Mouse (Mus musculus): Measurements from ENCODE around the gene Ampd3.
A peak's percentile ranks its signal among the peaks of the same experiment; 100 is the strongest.

The Ampd3 gene

GRCm38 (mm10) chr7:110768001-110768400 lies at the start of gene Ampd3:
TSS of gene Ampd3 (plus strand) at chr7:110768206.
- DNase-seq (ENCODE audit: low spot score in 2 of 2) = no peak

DNA sequence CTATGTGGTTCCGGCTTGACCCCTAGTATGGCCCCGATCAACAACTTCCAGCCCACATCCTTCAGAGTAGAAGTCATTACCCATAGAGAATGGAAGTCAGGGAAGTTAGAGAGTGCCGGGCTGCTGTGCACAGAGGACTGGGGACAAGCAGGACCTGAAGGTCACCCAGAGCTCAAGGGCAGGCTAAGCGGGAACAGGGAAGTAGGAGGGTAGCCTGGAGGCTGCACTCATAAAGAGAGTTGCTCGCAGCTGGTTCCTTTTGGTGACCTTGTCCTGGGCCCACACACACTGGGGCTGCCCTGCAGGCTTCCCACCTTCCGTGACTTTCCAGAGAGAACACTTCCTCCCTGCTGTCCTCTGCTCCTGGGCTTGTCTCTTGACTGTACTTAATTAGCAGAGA lies 49.5 kb upstream of the Ampd3 start:
- DNase-seq (ENCODE audit: low spot score in 2 of 2) = no peak

- no peak for DNase-seq (ENCODE audit: low spot score in 2 of 2)
These were observed 48.1 kb upstream of the Ampd3 start for GRCm38 (mm10) chr7:110719857-110720256.

- DNase-seq (ENCODE audit: low spot score in 2 of 2) = no peak
These were observed 45.8 kb upstream of the Ampd3 start for GRCm38 (mm10) chr7:110722183-110722582.

- peak; percentile 65 to 70 for DNase-seq (ENCODE audit: low spot score in 2 of 2)
These were observed 41.0 kb upstream of the Ampd3 start for GRCm38 (mm10) chr7:110727049-110727448.

GRCm38 (mm10) chr7:110728876-110729275 lies 39.1 kb upstream of the Ampd3 start:
- peak; percentile 55 to 62 for DNase-seq (ENCODE audit: low spot score in 2 of 2)

DNA sequence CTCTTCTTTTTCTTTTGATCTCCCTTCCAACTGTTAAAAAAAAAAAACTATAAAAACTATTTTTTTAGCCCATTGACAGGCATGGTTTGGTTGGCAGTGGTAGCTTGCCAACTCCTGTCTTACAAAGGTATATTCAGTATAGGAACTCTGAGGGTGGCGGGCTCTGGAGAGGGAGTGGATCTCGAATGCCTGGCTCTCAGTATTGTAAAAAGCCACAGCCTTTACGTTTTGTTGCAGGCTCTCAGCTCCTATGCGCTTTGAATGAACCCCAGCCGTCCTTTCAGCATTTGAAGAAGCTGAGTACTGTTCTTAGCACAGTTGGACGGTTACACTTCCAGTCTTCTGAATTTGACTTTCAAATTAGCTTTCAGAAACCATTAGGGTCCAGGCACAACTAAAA lies 38.7 kb upstream of the Ampd3 start:
- no peak for DNase-seq (ENCODE audit: low spot score in 2 of 2)

DNA sequence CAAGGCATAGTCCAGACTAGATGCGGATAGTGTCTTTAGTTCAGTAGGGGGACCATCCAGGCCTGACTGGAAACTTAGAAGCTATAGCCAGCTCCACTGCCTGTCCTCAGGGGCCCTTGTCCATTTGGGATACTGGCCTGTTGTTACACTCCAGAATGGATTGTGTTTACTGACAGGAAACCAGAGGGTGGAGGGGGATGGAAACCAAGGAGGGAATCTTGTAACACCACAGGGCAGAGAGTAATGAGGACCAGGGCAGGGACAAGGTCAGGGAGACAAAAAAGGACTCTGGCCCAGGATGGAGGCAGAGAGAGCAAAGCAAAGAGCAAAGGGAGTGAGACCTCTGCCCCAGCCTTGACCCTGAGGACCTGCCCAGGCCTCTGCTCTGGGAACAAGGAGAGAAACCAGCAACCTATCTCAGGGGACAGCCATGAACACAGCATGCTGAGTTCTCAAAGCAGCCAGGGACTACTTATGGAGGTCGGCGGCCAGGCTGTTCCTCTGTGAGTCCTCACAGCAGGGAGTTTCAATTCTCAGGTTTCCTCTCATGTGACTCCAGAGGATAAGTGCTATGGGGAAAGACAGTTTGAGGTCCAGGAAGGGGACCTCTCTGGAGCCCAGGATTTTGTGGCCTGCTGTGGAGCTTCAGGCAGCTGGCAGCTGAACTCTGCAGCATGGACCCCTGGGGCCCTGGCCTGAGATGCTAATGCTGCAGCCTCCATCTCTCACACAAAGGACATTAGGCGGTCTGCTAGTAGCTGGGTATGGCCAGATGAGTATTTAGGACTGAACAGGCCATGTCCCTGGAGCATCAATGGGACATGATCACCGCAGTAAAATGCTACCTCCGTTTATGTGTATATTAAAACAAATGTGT lies 36.7 kb upstream of the Ampd3 start:
- DNase-seq (ENCODE audit: low spot score in 2 of 2) = no peak

- no peak for DNase-seq (ENCODE audit: low spot score in 2 of 2)
These were observed 35.9 kb upstream of the Ampd3 start for GRCm38 (mm10) chr7:110732001-110732632.

- DNase-seq (ENCODE audit: low spot score in 2 of 2) = no peak
These were observed 31.1 kb upstream of the Ampd3 start for GRCm38 (mm10) chr7:110736914-110737313.

- DNase-seq (ENCODE audit: low spot score in 2 of 2) = no peak
These were observed 28.2 kb upstream of the Ampd3 start for GRCm38 (mm10) chr7:110739764-110740163.

GRCm38 (mm10) chr7:110740188-110740587 lies 27.8 kb upstream of the Ampd3 start:
- peak in 1 of 2 experiments; percentile 48 for DNase-seq (ENCODE audit: low spot score in 2 of 2)

DNA sequence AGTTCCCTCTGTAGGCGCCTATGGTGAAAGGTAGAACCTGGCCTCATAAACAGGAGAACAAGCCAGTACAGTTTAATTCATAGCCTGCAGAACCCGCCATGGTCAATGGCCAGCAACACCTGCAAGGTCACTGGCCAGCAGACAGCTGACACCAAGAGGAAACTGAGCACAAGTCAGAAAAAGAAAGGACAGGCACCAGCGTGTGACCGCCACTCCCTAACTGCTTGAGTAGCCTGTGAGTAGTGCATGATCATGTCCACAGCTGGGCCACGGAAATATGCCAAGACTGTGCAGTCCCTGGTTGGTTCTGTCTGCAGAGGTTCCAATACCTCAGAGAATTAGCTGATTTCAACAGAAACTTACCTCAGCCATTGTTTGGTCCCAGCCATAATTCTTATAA lies 26.0 kb upstream of the Ampd3 start:
- DNase-seq (ENCODE audit: low spot score in 2 of 2) = no peak

DNA sequence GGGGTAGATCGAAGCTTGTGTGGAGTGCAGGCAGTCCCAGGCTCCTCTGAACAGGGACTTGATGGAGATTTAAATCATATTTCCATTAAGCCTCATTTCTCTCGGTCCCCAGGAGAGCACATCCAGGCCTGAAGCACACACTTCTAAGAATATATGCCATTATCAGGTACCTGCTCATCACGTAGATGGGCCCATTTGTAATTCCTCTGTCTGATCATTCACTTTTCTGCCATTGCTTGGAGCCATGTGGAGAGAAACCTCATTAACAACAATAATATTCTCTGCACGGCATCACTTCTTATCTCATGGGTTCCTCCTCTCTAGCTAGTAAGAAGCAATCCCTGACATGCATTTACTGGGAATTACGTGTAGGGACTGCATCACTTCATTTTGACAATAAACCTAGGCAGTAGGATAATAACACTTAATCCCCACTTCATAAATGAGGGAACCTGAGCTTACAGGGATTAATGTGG lies 21.9 kb upstream of the Ampd3 start:
- DNase-seq (ENCODE audit: low spot score in 2 of 2) = no peak

DNA sequence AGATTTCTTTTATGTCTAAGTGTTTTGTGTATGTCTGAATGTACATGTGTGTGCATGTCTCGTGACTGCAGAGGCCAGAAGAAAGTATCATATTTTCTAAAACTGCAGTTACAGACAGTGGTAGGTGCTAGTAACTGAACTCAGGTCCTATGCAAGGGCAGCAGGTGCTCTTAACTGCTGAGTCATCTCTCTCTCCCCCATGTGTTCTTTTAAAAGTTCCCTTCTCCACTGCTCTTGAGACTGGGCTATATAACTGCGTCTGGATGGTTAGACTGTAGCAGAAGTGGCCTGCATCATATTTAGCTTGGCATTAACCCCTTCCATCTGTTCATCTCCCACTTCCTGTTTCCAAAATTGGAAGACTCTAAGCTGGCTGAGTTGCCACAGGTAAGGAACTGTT lies 21.2 kb upstream of the Ampd3 start:
- no peak for DNase-seq (ENCODE audit: low spot score in 2 of 2)

GRCm38 (mm10) chr7:110750834-110751233 lies 17.2 kb upstream of the Ampd3 start:
- no peak for DNase-seq (ENCODE audit: low spot score in 2 of 2)

DNA sequence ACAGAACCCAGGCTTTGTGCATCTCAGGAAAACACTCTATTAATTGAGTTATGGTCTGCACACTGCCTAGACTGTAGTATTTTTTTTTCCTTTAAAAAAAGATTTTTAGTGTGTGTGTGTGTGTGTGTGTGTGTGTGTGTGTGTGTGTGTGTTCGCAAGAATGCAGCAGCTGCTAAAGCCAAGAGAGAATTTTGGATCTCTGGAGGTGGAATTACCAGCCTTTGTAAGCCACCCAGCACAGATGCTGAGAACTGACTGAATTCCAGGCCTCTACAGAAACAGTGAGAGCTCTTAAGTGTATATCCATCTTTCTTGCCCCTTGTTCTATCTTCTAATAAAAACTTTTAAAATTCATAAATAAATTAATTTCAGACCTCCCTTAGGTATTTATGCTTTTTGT lies 16.4 kb upstream of the Ampd3 start:
- no peak for DNase-seq (ENCODE audit: low spot score in 2 of 2)

DNA sequence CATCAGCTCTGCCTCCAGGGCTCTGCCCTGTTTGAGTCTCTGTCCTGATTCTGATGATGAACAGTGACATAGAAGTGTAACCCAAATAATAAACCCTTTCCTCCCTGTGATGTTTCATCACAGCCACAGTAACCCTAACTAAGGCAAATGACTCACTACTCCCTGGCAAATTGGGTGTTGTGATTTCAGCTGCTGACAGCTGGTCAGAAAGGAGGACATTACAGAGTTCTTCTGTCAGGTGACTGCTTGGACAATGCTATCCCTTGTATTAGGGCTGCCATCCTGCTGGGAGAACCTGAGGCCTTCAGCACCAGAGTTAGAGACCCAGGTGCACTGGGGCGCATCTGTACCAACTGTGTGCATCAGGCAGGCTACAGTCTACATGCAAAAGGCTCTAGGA lies 14.7 kb upstream of the Ampd3 start:
- no peak for DNase-seq (ENCODE audit: low spot score in 2 of 2)

DNA sequence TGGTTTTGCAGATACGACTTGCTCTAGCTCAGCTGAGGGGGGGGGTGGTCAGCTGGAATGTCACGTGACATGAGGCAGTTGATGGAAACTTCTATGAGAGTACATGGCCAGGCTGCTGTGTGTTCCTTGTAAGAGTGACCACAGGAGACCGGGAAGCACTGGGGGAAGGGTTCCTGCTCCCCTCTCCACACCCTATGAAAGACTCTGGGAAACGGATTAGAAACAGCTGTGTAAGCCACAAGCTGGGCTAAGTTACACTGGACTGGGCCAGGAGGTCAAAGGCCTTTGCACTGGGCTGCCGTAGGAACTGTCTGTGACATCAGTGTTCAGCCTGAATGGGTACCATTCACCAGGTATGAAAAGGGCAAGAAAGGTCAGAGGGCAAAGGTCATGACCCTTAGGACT lies 14.1 kb upstream of the Ampd3 start:
- no peak for DNase-seq (ENCODE audit: low spot score in 2 of 2)

- no peak for DNase-seq (ENCODE audit: low spot score in 2 of 2)
These were observed 11.6 kb upstream of the Ampd3 start for GRCm38 (mm10) chr7:110756440-110756839.

DNA sequence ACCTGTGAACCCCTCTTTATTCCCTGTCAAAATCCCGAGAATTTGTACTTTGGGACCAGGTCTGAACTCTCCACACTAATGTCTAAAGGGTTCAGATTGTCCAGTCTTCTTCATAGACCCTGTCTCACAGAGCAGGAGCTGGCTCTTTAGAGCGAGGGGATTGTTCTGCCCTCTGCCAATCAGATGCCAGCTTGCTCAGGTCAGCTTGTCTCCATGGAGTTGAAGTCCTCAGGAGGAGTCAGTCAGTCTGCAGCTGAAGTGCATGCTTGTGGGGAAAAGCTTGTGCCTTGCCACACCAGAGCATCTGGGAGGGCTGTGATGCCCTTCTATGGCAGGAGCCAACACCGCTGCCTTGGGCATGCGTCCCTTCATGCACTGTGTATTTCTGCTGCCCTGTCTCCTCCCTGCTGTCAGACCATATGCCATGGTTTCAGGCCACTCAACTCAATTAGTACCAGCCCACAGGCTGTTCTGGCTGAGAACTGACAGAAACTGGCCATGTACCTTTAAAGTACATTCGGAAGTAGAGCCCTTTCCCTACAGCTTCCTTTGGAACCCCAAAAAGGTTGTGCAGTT lies 5.3 kb upstream of the Ampd3 start:
- no peak for DNase-seq (ENCODE audit: low spot score in 2 of 2)

- peak; percentile 46 to 57 for DNase-seq (ENCODE audit: low spot score in 2 of 2)
These were observed 552 bp downstream of the Ampd3 start for GRCm38 (mm10) chr7:110768451-110769064.

All from right cerebral cortex, postnatal 10 days (tissue).